Mouse (Mus musculus) liver, embryonic 14.5 days (tissue): Measurements from ENCODE around the gene Col26a1. TPM values are rescaled to one million over a fixed set of nuclear protein-coding genes. Genes with fewer than 3 reads are reported as not detected.

Experiments used
- ATAC-seq: fragments of 200-750 bp; cut with Nextera tagmentation; 2 replicates; pipeline ENCODE4 v1.8.0; 2017; ENCODE audit warnings: moderate number of reproducible peaks, mild to moderate bottlenecking, moderate library complexity; ENCODE audit not compliant: insufficient read depth
- DNase-seq, 3 experiments: peaks; one replicate each; pipeline ENCODE4 v3.0.0-alpha.2; 2012 to 2013; ENCODE audit warnings: low read depth in 3 of 3, low spot score in 3 of 3
- H3K27ac ChIP-seq: fragments of 300-500 bp; sonication (generic); 2 replicates; pipeline ENCODE4 v1.5.1; 2014; ENCODE audit warnings: moderate library complexity, mild to moderate bottlenecking, control low read depth, inconsistent platforms
- H3K27me3 ChIP-seq: fragments of 300-500 bp; sonication (generic); 2 replicates; pipeline ENCODE4 v1.6.1; 2014; ENCODE audit warnings: mild to moderate bottlenecking, low read length, moderate library complexity; ENCODE audit not compliant: control insufficient read depth, insufficient read depth
- H3K36me3 ChIP-seq: fragments of 300-500 bp; sonication (generic); replicated peaks from 2 replicates; pipeline ENCODE4 v1.6.1; 2014; ENCODE audit warnings: low read depth; ENCODE audit not compliant: control insufficient read depth, insufficient read depth
- H3K4me1 ChIP-seq, 2 experiments: fragments of 200-500 bp in 1 of 2; fragments of 300-500 bp in 1 of 2; sonication (generic) in 1 of 2; replicated peaks; 2 replicates each; pipeline ENCODE4 v1.6.1; 2012 to 2014; ENCODE audit warnings: antibody characterized with exemption in 1 of 2, inconsistent platforms in 1 of 2, low read length in 1 of 2; ENCODE audit not compliant: control insufficient read depth in 2 of 2, insufficient read depth in 2 of 2
- H3K4me2 ChIP-seq: fragments of 300-500 bp; sonication (generic); 2 replicates; pipeline ENCODE4 v1.6.1; 2014; ENCODE audit warnings: low read depth, mild to moderate bottlenecking, control low read depth, moderate library complexity
- H3K4me3 ChIP-seq, 2 experiments: fragments of 200-500 bp in 1 of 2; fragments of 300-500 bp in 1 of 2; sonication (generic) in 1 of 2; 2 replicates each; pipeline ENCODE4 v1.5.1; 2012 to 2014; ENCODE audit warnings: low read depth in 2 of 2, low read length in 2 of 2, mild to moderate bottlenecking in 2 of 2, control low read depth in 1 of 2, inconsistent platforms in 1 of 2, moderate library complexity in 1 of 2; ENCODE audit not compliant: insufficient read depth in 1 of 2
- H3K9ac ChIP-seq: fragments of 300-500 bp; sonication (generic); replicated peaks from 2 replicates; pipeline ENCODE4 v1.6.1; 2014; ENCODE audit warnings: mild to moderate bottlenecking, control low read depth, moderate library complexity
- H3K9me3 ChIP-seq: fragments of 300-500 bp; sonication (generic); 2 replicates; pipeline ENCODE4 v1.6.1; 2016; ENCODE audit warnings: low read length, mixed read lengths; ENCODE audit not compliant: control insufficient read depth
- CTCF ChIP-seq: IDR thresholded peaks from 2 replicates; pipeline ENCODE4 v1.5.1; 2016; ENCODE audit warnings: antibody characterized with exemption, low read depth, control low read depth
- EP300 ChIP-seq: IDR thresholded peaks from 2 replicates; pipeline ENCODE4 v1.6.1; 2016; ENCODE audit warnings: antibody characterized with exemption, low read depth
- WGBS: fragments of 180-500 bp; shearing (Covaris S2); extraction: QIAGEN DNeasy Blood & Tissue Kit; methylation state at CpG from one replicate; pipeline ENCODE4 v1.1.7; 2014; ENCODE audit not compliant: insufficient replicate concordance; 5-methylcytosine and 5-hydroxymethylcytosine counted together
- polyA plus RNA-seq, 2 experiments: library from polyadenylated mRNA; depleted of rRNA in 1 of 2; stranded (reverse) in 1 of 2; unstranded in 1 of 2; fragments of >200 nt; fragmentation: Nextera tagmentation in 1 of 2; extraction: Ambion mirVana in 1 of 2; gene quantifications; 2 replicates each; pipeline versions ENCODE4 v1.2.1 to v1.2.3; 2012 to 2014

The Col26a1 gene
- polyA plus RNA-seq, 2 experiments = 0.06 to 0.18 TPM

GRCm38 (mm10) chr5:136793807-136794206, 89.2 kb downstream of the Col26a1 start:
- Histone ChIP-seq H3K36me3 (no peaks in the 10 kb centered on the region), H3K4me3 (no peak overlapping the region), H3K27me3 (no peaks in the 10 kb centered on the region), H3K4me2 (no peak overlapping the region), H3K27ac (no peak overlapping the region), H3K9ac (no peak overlapping the region), H3K9me3 (no peaks in the 10 kb centered on the region), H3K4me1 (0 out of 4 replicates have a peak, but pooled peaks cover 0 to 2% of the 10 kb centered on the region in 2 experiments)
- 76% methylated on average over 15 of the region's 15 CpGs for WGBS
- DNase-seq (no peak), ATAC-seq (no peak)
- TF ChIP-seq EP300 (no peak), CTCF (no peak)

DNA sequence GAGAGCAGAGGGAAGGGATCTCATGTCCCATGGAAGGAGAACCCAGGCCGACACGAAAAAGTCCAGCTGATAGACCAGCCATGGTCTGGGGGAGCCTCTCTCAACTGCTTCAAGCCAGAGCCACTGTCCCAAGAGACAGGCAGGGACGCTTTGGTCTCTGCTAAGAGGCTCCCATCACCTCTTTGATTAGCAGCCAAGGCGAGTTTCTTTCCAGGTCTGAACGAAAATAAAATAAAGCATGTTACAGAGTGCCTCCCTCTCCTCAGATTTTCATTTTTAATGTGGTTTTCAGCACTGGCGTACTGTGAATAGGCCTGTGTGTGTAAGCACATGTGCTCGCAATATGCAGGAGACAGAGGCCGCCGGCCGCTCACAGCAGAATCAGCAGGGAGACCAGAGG, 90.5 kb downstream of the Col26a1 start:
- H3K9me3 ChIP-seq = no peaks in the 10 kb centered on the region
- DNase-seq = no peak
- no peak overlapping the region for H3K4me3 ChIP-seq
- WGBS = 62% methylated on average over 10 of the region's 10 CpGs
- H3K9ac ChIP-seq = no peak overlapping the region
- no peaks in the 10 kb centered on the region for H3K36me3 ChIP-seq
- 0 out of 4 replicates have a peak, but pooled peaks cover 0 to 2% of the 10 kb centered on the region in 2 experiments for H3K4me1 ChIP-seq
- H3K27me3 ChIP-seq = no peaks in the 10 kb centered on the region
- no peak for TF ChIP-seq EP300
- no peak for TF ChIP-seq CTCF
- H3K27ac ChIP-seq = no peak overlapping the region
- no peak for ATAC-seq
- no peak overlapping the region for H3K4me2 ChIP-seq

DNA sequence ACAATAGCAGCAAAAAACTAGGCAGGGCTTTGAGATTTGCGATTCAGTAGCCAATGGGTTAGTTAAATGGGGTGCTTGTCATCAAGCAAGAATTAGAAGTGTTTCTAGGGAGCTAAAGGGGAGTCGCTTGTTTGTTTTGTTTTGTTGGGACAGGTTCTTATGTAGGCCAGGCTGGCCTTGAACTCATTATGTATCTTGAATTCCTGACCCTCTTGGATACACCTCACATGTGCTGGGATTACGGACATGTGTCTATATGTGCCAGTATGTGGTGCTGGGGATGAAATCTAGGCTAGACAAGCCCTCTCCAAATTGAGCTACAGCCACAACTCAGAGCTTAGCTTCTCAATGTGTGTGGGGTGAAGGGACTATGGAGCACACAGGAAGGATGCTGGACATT, 91.8 kb downstream of the Col26a1 start:
- H3K4me3 ChIP-seq = no peak overlapping the region
- ATAC-seq (no peak), DNase-seq (no peak)
- no peaks in the 10 kb centered on the region for H3K36me3 ChIP-seq
- 61% methylated on average over 3 of the region's 3 CpGs for WGBS
- TF ChIP-seq CTCF = no peak
- no peak for TF ChIP-seq EP300
- H3K9me3 ChIP-seq = no peaks in the 10 kb centered on the region
- no peaks in the 10 kb centered on the region for H3K27me3 ChIP-seq
- H3K9ac ChIP-seq = no peak overlapping the region
- H3K4me1 ChIP-seq = 0 out of 4 replicates have a peak, but pooled peaks cover 0 to 2% of the 10 kb centered on the region in 2 experiments
- H3K27ac ChIP-seq = no peak overlapping the region
- H3K4me2 ChIP-seq = no peak overlapping the region

- 14% methylated on average over 11 of the region's 11 CpGs for WGBS
- Histone ChIP-seq H3K27ac (no peak overlapping the region), H3K9ac (no peak overlapping the region), H3K36me3 (no peaks in the 10 kb centered on the region), H3K27me3 (no peaks in the 10 kb centered on the region), H3K4me3 (no peak overlapping the region), H3K4me2 (no peak overlapping the region), H3K9me3 (no peaks in the 10 kb centered on the region), H3K4me1 (0 out of 4 replicates have a peak, but pooled peaks cover 0 to 2% of the 10 kb centered on the region in 2 experiments)
- TF ChIP-seq CTCF (peak; percentile 98), EP300 (no peak)
- peak; percentile 30 to 43 (median 37) for DNase-seq
- no peak for ATAC-seq
Measured at GRCm38 (mm10) chr5:136790570-136791196, 92.3 kb downstream of the Col26a1 start.

- no peak for ATAC-seq
- Histone ChIP-seq H3K4me3 (no peak overlapping the region), H3K36me3 (no peaks in the 10 kb centered on the region), H3K4me1 (no peaks in the 10 kb centered on the region), H3K27me3 (no peaks in the 10 kb centered on the region), H3K4me2 (no peak overlapping the region), H3K27ac (no peak overlapping the region), H3K9ac (no peak overlapping the region), H3K9me3 (no peaks in the 10 kb centered on the region)
- WGBS = 43% methylated on average over 8 of the region's 8 CpGs
- TF ChIP-seq CTCF (no peak), EP300 (no peak)
- DNase-seq = no peak
Measured at GRCm38 (mm10) chr5:136784531-136784930, 98.5 kb downstream of the Col26a1 start.
